Mouse (Mus musculus) hindbrain, embryonic 16.5 days (tissue): Measurements from ENCODE around the gene Psen2. TPM values are rescaled to one million over a fixed set of nuclear protein-coding genes. Genes with fewer than 3 reads are reported as not detected.

Experiments used
- ATAC-seq: fragments of 200-750 bp; cut with Nextera tagmentation; 2 replicates; pipeline ENCODE4 v1.8.0; 2017; ENCODE audit warnings: moderate TSS enrichment, moderate library complexity
- H3K27ac ChIP-seq: fragments of 300-500 bp; sonication (generic); 2 replicates; pipeline ENCODE4 v1.5.1; 2014; ENCODE audit warnings: low read depth, mild to moderate bottlenecking, control low read depth, low read length, moderate library complexity
- H3K27me3 ChIP-seq: fragments of 300-500 bp; sonication (generic); replicated peaks from 2 replicates; pipeline ENCODE4 v1.6.1; 2014; ENCODE audit warnings: low read length; ENCODE audit not compliant: control insufficient read depth, insufficient read depth
- H3K36me3 ChIP-seq: fragments of 300-500 bp; sonication (generic); 2 replicates; pipeline ENCODE4 v1.6.1; 2014; ENCODE audit warnings: mild to moderate bottlenecking, low read length, moderate library complexity, mixed read lengths; ENCODE audit not compliant: control insufficient read depth, insufficient read depth
- H3K4me1 ChIP-seq: fragments of 300-500 bp; sonication (generic); 2 replicates; pipeline ENCODE4 v1.6.1; 2014; ENCODE audit warnings: low read depth, low read length; ENCODE audit not compliant: control insufficient read depth, insufficient read depth
- H3K4me2 ChIP-seq: fragments of 300-500 bp; sonication (generic); 2 replicates; pipeline ENCODE4 v1.6.1; 2014; ENCODE audit warnings: mild to moderate bottlenecking, low read length, control low read depth, moderate library complexity
- H3K4me3 ChIP-seq: fragments of 300-500 bp; sonication (generic); 2 replicates; pipeline ENCODE4 v1.5.1; 2014; ENCODE audit warnings: mild to moderate bottlenecking, low read length, control low read depth, moderate library complexity
- H3K9ac ChIP-seq: fragments of 300-500 bp; sonication (generic); 2 replicates; pipeline ENCODE4 v1.6.1; 2014; ENCODE audit warnings: low read depth, mild to moderate bottlenecking, control low read depth, low read length, moderate library complexity
- H3K9me3 ChIP-seq: fragments of 300-500 bp; sonication (generic); 2 replicates; pipeline ENCODE4 v1.6.1; 2014; ENCODE audit warnings: mild to moderate bottlenecking, low read length, moderate library complexity; ENCODE audit not compliant: control insufficient read depth
- WGBS: fragments of 180-500 bp; shearing (Covaris S2); extraction: QIAGEN DNeasy Blood & Tissue Kit; methylation state at CpG from one replicate; pipeline ENCODE4 v1.1.7; 2014; 5-methylcytosine and 5-hydroxymethylcytosine counted together
- polyA plus RNA-seq: library from polyadenylated mRNA; unstranded; fragments of >200 nt; fragmentation: Nextera tagmentation; extraction: Ambion mirVana; gene quantifications from 2 replicates; pipeline ENCODE4 v1.2.1, GENCODE M21; 2015

Gene Psen2
- polyA plus RNA-seq, 1 experiment from 2014 or later = 22.2 TPM

- WGBS = 61% methylated on average over 7 of the region's 7 CpGs
- no peaks in the 10 kb centered on the region for H3K9me3 ChIP-seq
These were observed 71.5 kb downstream of the Psen2 start for GRCm38 (mm10) chr1:180191651-180192220.

GRCm38 (mm10) chr1:180191112-180191511 lies 72.1 kb downstream of the Psen2 start:
- no peak overlapping the region for H3K27ac ChIP-seq
- no peak overlapping the region for H3K4me2 ChIP-seq
- ATAC-seq = no peak
- no peaks in the 10 kb centered on the region for H3K36me3 ChIP-seq
- H3K4me1 ChIP-seq = peaks cover 7% of the 10 kb centered on the region
- 87% methylated on average over 8 of the region's 8 CpGs for WGBS
- no peaks in the 10 kb centered on the region for H3K27me3 ChIP-seq
- no peaks in the 10 kb centered on the region for H3K9me3 ChIP-seq
- no peak overlapping the region for H3K9ac ChIP-seq
- H3K4me3 ChIP-seq = no peak overlapping the region

More at GRCm38 (mm10) chr1:180191651-180192220, 71.5 kb downstream of the Psen2 start:
- Histone ChIP-seq H3K36me3 (no peaks in the 10 kb centered on the region), H3K4me2 (no peak overlapping the region), H3K27me3 (no peaks in the 10 kb centered on the region), H3K4me3 (no peak overlapping the region), H3K9ac (no peak overlapping the region), H3K27ac (no peak overlapping the region), H3K4me1 (peaks cover 7% of the 10 kb centered on the region)
- no peak for ATAC-seq

DNA sequence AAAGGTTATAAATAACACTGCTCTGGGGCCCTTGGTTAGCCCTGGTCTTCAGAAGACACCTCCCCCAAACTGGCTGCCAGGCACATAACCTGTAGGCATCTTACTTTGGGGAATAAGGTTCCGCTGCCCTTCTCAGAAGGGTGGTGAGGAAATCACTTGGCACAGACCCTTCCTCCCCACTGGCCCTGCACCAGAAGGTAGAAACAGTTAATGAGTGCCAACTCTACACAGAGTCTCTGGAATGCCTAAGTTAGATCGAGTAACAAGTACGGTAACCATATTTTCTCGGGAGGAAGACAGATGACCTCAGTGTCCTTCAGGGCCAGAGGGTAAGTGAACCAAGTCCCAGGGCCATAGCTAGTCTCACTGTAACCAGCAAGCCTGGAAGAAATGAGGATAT lies 74.3 kb downstream of the Psen2 start:
- WGBS = 92% methylated on average over 4 of the region's 4 CpGs
- H3K27ac ChIP-seq = no peak overlapping the region
- H3K4me3 ChIP-seq = no peak overlapping the region
- no peak overlapping the region for H3K4me2 ChIP-seq
- ATAC-seq = no peak
- no peak overlapping the region for H3K9ac ChIP-seq
- H3K27me3 ChIP-seq = no peaks in the 10 kb centered on the region
- H3K4me1 ChIP-seq = no peaks in the 10 kb centered on the region
- H3K36me3 ChIP-seq = no peaks in the 10 kb centered on the region
- H3K9me3 ChIP-seq = no peaks in the 10 kb centered on the region

DNA sequence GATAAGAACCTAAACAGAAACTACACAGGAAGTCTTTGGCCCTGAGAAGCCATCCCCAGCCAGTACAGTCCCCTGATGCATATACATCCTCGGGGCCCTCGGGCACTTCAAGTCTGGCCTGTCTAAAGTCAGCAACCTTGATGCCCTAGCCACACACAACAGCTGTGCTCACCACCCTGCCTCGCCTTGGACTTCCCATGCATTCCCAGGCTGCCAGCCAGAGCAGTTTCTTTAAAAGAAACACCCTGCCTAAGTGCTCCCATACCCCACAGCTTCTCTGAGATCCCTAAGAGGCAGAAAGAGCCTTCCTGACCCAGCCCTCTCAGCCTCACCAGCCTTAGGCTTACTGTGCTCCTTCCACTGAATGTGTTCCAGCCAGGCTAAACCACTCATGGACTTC lies 76.9 kb downstream of the Psen2 start:
- no peak overlapping the region for H3K4me2 ChIP-seq
- H3K9me3 ChIP-seq = no peaks in the 10 kb centered on the region
- no peaks in the 10 kb centered on the region for H3K27me3 ChIP-seq
- no peaks in the 10 kb centered on the region for H3K4me1 ChIP-seq
- no peaks in the 10 kb centered on the region for H3K36me3 ChIP-seq
- 78% methylated on average over 3 of the region's 3 CpGs for WGBS
- H3K27ac ChIP-seq = no peak overlapping the region
- ATAC-seq = no peak
- no peak overlapping the region for H3K4me3 ChIP-seq
- H3K9ac ChIP-seq = no peak overlapping the region

DNA sequence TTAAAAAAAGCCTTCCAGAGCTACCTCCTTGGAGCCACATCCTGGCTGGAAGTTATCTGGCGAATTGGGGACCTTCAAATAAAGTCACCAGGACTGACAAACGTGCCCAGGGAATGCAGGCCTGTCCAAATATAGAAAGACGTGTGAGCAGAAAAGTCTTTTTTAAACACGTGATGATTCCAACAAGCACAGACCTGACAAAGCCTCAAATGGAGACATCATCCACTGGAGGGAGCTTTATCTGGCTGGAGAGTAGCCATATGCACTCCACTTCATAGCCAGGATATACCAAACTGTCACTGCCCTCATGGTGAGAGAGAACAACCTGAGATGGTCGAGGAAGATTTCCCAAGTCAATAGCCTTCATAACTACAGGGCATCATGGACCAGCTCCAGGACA lies 77.4 kb downstream of the Psen2 start:
- no peak for ATAC-seq
- H3K27ac ChIP-seq = no peak overlapping the region
- H3K4me1 ChIP-seq = no peaks in the 10 kb centered on the region
- H3K9ac ChIP-seq = no peak overlapping the region
- H3K4me2 ChIP-seq = no peak overlapping the region
- WGBS = 67% methylated on average over 5 of the region's 5 CpGs
- H3K9me3 ChIP-seq = no peaks in the 10 kb centered on the region
- no peaks in the 10 kb centered on the region for H3K36me3 ChIP-seq
- H3K4me3 ChIP-seq = no peak overlapping the region
- H3K27me3 ChIP-seq = no peaks in the 10 kb centered on the region

DNA sequence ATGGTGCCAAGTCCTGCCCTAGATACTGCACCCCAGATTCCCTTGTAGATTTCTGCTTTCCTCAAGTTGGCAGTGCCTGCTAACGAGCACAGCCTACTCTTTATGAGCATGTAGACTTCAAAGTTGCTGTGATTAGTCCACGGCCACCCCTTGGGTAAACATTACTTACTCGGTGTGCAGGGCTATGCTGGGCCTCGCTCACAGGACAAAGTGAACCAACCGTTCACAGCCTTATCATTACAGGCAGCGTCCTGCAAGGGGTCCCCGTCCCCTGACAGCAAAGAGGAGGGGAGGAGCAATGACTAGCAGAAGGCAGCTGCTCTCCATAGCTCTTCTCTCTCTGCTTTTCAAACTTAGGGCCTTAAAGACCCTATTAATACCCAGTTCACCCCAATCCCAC lies 78.5 kb downstream of the Psen2 start:
- no peak for ATAC-seq
- Histone ChIP-seq H3K27ac (no peak overlapping the region), H3K27me3 (no peaks in the 10 kb centered on the region), H3K9me3 (no peaks in the 10 kb centered on the region), H3K36me3 (no peaks in the 10 kb centered on the region), H3K9ac (no peak overlapping the region), H3K4me2 (no peak overlapping the region), H3K4me1 (no peaks in the 10 kb centered on the region), H3K4me3 (no peak overlapping the region)
- 71% methylated on average over 7 of the region's 7 CpGs for WGBS

DNA sequence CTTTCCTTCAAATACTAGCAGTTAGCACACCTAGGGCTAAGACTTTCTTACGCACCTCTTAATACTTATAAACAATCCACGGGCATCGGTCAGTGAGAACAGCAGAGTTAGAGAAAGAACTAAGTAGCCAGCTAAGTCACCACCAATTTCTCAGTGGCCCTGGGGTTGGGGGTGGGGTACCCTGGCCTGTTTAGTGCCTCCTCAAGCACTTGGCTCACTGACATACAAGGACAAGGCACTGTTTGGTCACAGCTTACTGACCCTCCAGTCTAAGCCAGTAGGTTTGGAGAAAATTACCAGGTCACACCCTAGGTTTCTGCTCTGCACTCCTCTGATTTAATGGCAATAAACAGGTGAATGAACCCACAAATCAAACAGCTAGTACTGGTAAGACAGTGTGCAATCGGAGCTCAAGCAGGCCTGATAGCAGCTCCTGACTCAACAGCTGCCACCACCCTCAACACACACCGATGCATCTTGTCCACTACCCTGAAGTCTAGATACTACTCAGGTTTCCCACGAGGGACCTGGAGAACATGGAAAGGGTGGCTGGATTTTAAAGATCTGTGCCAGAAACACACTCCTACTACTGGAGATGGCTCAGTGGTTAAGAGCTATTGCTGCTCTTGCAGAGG lies 79.6 kb downstream of the Psen2 start:
- no peak for ATAC-seq
- WGBS = 95% methylated on average over 6 of the region's 6 CpGs
- H3K4me1 ChIP-seq = no peaks in the 10 kb centered on the region
- H3K9ac ChIP-seq = no peak overlapping the region
- no peaks in the 10 kb centered on the region for H3K36me3 ChIP-seq
- no peaks in the 10 kb centered on the region for H3K27me3 ChIP-seq
- H3K4me2 ChIP-seq = no peak overlapping the region
- H3K27ac ChIP-seq = no peak overlapping the region
- no peaks in the 10 kb centered on the region for H3K9me3 ChIP-seq
- H3K4me3 ChIP-seq = no peak overlapping the region

GRCm38 (mm10) chr1:180182731-180183130 lies 80.5 kb downstream of the Psen2 start:
- Histone ChIP-seq H3K9ac (no peak overlapping the region), H3K27ac (no peak overlapping the region), H3K4me2 (no peak overlapping the region), H3K9me3 (no peaks in the 10 kb centered on the region), H3K4me3 (no peak overlapping the region), H3K36me3 (no peaks in the 10 kb centered on the region), H3K27me3 (no peaks in the 10 kb centered on the region), H3K4me1 (no peaks in the 10 kb centered on the region)
- 69% methylated on average over 3 of the region's 3 CpGs for WGBS
- no peak for ATAC-seq

- H3K4me2 ChIP-seq = no peak overlapping the region
- no peak for ATAC-seq
- WGBS = 86% methylated on average over 9 of the region's 9 CpGs
- no peak overlapping the region for H3K4me3 ChIP-seq
- H3K27ac ChIP-seq = no peak overlapping the region
- no peaks in the 10 kb centered on the region for H3K4me1 ChIP-seq
- H3K9me3 ChIP-seq = no peaks in the 10 kb centered on the region
- no peak overlapping the region for H3K9ac ChIP-seq
- no peaks in the 10 kb centered on the region for H3K27me3 ChIP-seq
- no peaks in the 10 kb centered on the region for H3K36me3 ChIP-seq
These were observed 81.3 kb downstream of the Psen2 start for GRCm38 (mm10) chr1:180181966-180182319.
